Mouse (Mus musculus) megakaryocyte progenitor cell, adult 5-6 weeks (primary cell): ENCODE data around the gene Kdm2a. TPM values are rescaled to one million over a fixed set of nuclear protein-coding genes. Genes with fewer than 3 reads are reported as not detected.
A peak's percentile ranks its signal among the peaks of the same experiment; 100 is the strongest.

Experiments
- ATAC-seq: replicated peaks from 2 replicates; pipeline ENCODE4 v1.8.0; 2016; ENCODE audit warnings: mild to moderate bottlenecking, moderate TSS enrichment, inconsistent platforms; ENCODE audit not compliant: poor library complexity
- total RNA-seq, 2 experiments: library from RNA; stranded (forward) in 1 of 2; stranded (reverse) in 1 of 2; fragments of 157-497, 149-512 nt in 1 of 2; fragments of 200-1000 nt in 1 of 2; gene quantifications; 2 replicates each; pipeline versions ENCODE4 v1.2.3 to v1.2.4; 2015 to 2017

Kdm2a gene
- total RNA-seq (2015), result 59.0 and 64.3 TPM in 2 replicates
- 58.3 and 60.2 TPM in 2 replicates for total RNA-seq (2017)

GRCm38 (mm10) chr19:4397798-4398629 lies at the start of gene Kdm2a:
TSS of gene Kdm2a (minus strand) at chr19:4398285.
- ATAC-seq, result 0 out of 2 replicates have a peak, but pooled peaks have one; percentile 3

GRCm38 (mm10) chr19:4447445-4447844 lies 49.4 kb upstream of the Kdm2a start:
- no peak for ATAC-seq

DNA sequence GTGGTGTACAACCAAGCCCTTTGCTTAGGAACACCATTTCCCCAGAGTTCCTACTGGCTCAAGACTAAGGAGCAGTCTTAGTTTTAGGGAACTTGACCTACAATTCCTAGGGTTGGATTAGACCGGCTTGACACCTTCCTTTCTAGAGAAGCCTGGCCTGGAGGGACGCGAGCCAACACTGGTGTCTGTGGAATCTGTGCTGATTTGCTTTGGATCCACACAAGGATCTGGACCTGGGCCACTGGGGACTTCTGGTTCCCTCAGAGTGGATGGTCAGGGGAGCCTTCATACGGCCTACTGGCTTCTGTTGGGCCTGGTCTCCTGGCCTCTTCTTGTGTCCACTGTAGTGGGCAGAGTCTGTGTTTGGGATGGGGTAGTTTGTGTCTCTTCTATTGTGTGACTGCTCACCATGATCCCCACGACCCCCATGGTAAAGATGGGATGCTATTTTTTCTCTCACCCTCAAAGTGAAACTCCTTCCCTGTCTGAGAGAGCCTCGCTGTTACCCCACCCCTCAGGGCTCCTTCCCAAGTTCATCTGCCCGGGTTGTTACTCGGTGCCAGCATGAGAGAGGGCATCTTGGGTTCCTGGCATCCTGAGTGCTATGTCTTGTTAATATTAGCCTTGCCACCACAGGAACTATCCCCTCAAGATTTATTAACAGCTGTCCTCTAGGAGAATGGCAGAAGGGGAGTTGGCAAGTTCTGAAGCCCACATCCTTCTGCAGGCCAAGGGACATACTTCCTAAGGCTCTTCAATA lies 48.8 kb upstream of the Kdm2a start:
- no peak for ATAC-seq

- ATAC-seq, result peak; percentile 69
Observed at GRCm38 (mm10) chr19:4442408-4442807, 44.3 kb upstream of the Kdm2a start.

GRCm38 (mm10) chr19:4441621-4442161 lies 43.6 kb upstream of the Kdm2a start:
- no peak for ATAC-seq

DNA sequence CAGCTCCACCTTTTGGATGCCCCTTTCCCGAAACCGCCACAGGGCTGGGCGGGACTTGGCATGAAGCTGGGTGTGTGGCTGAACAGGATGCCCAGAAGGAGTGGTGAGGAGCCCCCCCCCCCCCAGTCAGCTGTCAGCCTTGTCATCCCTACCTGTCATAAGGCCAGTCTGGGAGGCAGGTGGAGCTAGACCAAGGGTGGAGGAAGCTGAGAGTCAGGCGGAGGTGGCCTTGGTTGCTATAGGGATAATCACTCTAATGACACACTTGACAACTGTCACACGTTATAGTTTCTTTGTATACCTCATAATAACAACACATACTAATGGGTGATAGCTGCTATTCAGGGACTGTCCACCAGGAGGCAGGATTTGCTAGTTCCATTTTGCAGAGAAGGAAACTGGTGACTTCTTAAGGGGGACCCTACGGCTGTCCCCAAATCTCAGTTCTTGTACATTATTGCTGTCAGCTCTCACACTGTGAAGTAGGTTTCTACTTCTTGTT lies 43.1 kb upstream of the Kdm2a start:
- ATAC-seq, result peak; percentile 61

DNA sequence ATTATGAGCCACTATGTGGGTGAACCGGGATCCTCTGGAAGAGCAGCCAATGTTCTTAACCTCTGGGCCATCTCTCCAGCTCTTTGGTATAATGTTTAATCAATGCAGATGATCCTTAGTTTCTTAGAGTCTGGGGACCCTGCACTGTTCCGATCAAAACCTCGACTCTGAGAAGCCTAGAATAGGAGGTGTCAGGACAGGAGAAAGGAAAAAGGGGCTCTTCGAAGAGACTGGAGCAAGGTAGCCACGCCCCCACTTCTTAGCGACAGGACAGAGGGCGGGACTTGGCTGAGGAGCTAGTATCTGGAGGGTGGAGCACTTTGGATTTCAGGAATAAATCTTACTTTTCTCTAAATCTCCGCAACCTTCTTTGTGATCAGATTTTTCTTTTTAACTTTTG lies 42.1 kb upstream of the Kdm2a start:
- ATAC-seq, result no peak

DNA sequence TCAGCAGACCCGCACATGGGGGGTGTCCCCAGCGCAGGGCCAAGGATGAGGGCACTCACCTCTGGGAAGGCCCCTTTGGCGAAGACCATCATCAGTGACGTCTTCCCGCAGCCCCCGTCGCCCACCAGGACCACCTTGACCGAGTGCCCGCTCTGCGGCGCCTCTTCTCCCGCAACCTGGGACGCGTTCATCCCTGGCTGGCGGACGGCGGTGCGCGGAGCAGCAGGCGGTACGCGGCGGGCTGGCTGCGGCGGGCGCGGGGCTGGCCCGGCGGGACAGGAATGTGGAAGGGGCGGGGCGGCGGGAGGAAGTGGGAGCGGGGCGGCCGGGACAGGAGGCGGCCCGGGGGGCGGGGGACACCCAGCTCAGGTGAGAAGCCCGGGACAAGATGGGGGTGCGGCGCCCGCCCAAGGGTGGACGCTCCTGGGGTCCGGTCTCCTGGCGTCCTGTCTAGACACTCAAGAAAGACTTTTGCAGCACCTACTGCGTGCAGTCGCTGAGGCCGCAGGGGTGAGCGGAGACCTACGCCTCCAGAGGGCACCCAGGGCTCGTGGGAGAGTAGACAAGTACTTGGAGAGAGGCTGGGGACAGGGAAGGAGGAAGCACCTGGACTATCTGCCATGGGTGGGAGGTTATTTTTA lies 41.2 kb upstream of the Kdm2a start, which contains the start of gene Rhod:
TSS of gene Rhod (minus strand) at position 272 of the 641 bp plus-strand sequence.
- ATAC-seq, result no peak

DNA sequence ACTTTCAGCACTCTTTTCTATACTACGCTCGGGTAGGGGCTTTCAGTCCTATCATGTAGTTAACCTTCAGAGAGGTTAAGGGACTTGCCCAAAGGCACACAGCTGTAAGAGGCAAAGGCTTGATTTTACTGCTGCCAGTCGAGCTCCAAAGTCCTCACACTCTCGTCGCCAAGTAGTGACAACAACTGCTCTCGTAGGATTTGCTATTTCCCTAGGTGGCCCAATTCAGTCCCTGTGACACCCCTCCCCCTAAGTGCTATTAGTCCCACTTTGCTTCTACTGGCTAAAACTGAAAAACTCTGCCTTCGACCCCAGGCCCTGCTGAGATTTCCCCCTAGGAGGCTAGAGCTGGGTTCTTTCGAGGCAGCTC lies 40.7 kb upstream of the Kdm2a start:
- ATAC-seq, result no peak

GRCm38 (mm10) chr19:4437886-4438285 lies 39.8 kb upstream of the Kdm2a start:
- peak; percentile 43 for ATAC-seq

GRCm38 (mm10) chr19:4436254-4436653 lies 38.2 kb upstream of the Kdm2a start:
- no peak for ATAC-seq

DNA sequence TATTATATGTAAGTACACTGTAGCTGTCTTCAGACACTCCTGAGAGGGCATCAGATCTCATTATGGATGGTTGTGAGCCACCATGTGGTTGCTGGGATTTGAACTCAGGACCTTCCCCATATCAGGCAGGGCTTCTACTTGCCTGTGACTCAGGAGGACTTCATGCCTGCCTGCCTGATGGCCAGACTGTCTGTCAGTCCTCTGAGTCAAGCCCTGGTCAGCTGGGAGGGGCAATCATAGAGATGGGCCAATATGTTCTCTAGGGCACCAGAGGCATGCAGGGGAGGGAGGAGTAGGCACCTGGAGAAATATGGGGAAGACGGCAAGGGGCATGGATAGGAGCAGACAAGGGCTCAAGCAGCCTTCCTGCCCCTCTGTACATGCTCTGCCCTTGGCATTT lies 36.9 kb upstream of the Kdm2a start:
- ATAC-seq, result no peak

DNA sequence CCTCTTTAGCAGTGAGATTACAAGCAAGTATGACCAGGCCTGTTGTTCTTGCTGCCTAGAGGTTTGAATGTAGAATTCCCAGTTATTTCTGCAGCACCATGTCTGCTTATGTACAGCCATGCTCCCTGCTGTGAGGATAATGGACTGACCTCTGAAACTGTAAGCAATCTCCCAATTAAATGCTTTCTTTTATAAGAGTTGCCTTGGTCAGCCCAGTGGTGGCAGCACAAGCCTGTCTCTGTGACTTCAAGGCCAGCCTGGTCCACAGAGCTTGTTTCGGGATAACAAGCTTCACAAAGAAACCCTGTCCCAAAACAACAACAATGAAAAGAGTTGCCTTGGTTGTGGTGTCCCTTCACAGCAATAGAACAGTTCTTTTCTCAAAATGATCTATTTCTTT lies 35.7 kb upstream of the Kdm2a start:
- ATAC-seq, result no peak

GRCm38 (mm10) chr19:4430091-4430620 lies 32.1 kb upstream of the Kdm2a start:
- ATAC-seq, result no peak

DNA sequence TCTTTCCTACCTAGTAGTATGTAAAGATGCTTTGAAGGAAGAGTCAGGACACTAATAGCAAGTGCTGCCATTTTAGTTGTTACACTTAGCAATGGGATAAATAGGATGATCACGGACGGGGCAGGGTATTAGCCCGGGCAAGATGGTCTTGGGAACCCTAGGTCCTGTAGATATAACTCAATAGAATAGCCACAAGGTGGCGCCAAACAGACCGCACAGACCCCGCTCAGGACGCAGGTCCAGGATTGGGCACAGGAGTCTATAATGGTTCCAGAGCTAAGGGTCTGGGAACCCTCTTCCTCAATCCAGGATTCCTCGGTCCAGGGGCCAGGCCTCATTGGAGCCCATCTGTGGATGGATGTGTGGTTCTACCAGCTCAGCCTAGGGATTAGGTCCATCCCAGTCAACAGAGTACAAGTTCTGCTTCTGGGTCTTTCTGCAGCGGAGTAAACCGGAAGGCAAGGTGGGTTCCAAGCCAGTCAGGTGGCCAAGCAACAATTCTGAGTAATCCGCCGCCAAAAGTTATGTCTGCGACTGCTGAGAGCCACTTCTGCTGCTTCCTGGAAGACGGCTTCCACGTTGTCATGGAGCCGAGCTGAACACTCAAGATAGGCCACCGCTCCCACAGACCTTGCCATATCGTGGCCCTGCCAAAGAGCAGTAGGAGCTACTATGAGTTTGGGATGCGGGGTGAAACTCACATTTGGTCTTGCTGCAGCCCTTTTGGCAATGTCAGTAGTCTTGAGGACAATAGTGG lies 27.7 kb upstream of the Kdm2a start:
- ATAC-seq, result peak; percentile 80

DNA sequence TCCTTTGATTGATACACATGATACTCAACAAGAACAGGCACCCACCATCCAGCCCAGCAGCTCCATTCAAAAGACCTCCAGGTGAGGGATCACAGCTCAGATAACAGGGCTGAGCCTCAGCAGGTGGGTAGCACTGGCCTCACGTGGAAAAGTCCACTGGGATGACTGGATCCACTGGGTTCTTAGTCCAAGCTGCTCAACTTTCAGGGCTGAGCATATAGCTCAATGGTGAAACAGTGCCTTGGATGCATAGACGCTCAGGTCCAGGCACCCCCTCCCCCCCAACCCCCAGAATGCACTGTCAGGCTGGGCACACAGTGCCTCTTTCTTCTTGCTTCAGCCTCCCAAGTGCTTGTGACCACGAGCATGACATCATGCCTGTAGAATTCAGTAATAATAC lies 24.9 kb upstream of the Kdm2a start:
- ATAC-seq, result no peak

DNA sequence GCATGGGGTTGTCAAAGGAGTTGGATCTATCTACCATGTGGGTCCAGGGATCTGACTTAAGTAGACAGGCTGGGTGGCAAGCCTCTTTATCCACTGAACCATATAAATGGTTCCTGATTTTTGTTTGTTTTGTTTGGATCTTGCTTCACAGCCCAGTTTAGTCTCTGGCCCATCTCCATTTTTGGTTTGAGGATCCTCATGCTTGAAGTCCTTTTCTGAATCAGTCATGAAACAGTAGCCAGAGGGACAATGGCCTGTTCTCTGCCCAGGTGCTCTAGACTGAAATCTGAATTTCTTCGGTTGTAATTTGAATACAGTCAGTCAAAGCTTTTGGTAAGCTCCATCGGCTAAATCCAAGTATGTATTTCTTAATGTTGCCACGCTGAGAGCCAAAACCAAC lies 24.5 kb upstream of the Kdm2a start:
- no peak for ATAC-seq

DNA sequence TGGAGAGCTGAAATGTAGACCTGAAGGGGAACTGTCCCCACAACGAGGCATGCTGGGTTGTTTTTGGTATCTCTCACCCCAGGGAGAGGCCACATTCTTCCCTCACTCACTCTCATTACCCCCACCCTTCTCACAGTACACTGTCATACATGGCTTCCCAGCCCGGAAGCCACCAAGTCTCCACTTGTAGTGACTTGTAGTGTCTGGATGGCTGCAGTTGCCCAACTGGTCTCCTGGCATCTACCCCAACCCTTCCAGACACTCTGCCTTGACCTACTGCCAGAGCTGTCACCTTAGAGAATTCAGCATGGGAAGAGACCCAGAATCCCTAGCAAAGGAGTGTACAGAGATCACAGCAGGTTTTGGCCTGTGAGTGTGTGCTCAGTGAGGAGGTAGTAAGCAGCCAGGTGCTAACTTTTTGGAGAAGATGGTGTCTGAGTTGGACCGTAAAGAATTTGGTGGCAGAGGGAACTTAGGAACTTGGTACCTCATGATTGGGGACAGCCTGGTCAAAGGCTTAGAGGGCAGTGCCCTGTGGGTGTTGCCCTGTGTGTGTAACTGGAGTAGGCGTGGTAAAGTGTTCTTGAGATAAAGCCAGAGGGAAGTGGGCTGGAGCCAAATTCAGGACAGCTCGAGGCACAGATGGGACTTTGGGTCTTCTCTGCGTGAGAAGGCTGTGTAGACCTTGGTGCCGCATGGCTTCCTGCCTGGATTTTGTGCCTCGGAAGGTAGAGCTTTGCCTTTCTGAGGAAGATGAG lies 22.2 kb upstream of the Kdm2a start:
- peak; percentile 54 for ATAC-seq

- ATAC-seq, result no peak
Observed at GRCm38 (mm10) chr19:4419711-4420110, 21.6 kb upstream of the Kdm2a start.
